Mouse (Mus musculus): ENCODE results near the gene Cmpk2.
"Not testable (repeated sequence)": the region's sequence is repeated elsewhere in the genome, so short reads cannot be mapped to it uniquely, and the experiment has no call there.

The Cmpk2 gene

GRCm38 (mm10) chr12:26469098-26470041 lies at the start of gene Cmpk2:
Cmpk2 (plus strand) TSS chr12:26469204.
- DNase-seq (ENCODE audit: low spot score) = peak; percentile 64

- DNase-seq (ENCODE audit: low spot score) = no peak
Observed at GRCm38 (mm10) chr12:26424841-26425240, 44.2 kb upstream of the Cmpk2 start.

- DNase-seq (ENCODE audit: low spot score) = not testable (repeated sequence)
Observed at GRCm38 (mm10) chr12:26428771-26429170, 40.2 kb upstream of the Cmpk2 start.

- no peak for DNase-seq (ENCODE audit: low spot score)
Observed at GRCm38 (mm10) chr12:26436334-26436733, 32.7 kb upstream of the Cmpk2 start.

- no peak for DNase-seq (ENCODE audit: low spot score)
Observed at GRCm38 (mm10) chr12:26437950-26438349, 31.1 kb upstream of the Cmpk2 start.

- DNase-seq (ENCODE audit: low spot score) = no peak
Observed at GRCm38 (mm10) chr12:26439366-26439765, 29.6 kb upstream of the Cmpk2 start.

- peak; percentile 35 for DNase-seq (ENCODE audit: low spot score)
Observed at GRCm38 (mm10) chr12:26444054-26444453, 24.9 kb upstream of the Cmpk2 start.

GRCm38 (mm10) chr12:26444511-26444910 lies 24.5 kb upstream of the Cmpk2 start:
- no peak for DNase-seq (ENCODE audit: low spot score)

- no peak for DNase-seq (ENCODE audit: low spot score)
Observed at GRCm38 (mm10) chr12:26446377-26447045, 22.5 kb upstream of the Cmpk2 start.

GRCm38 (mm10) chr12:26449483-26449882 lies 19.5 kb upstream of the Cmpk2 start:
- no peak for DNase-seq (ENCODE audit: low spot score)

GRCm38 (mm10) chr12:26451150-26451549 lies 17.9 kb upstream of the Cmpk2 start:
- DNase-seq (ENCODE audit: low spot score) = no peak

- no peak for DNase-seq (ENCODE audit: low spot score)
Observed at GRCm38 (mm10) chr12:26452951-26453350, 16.1 kb upstream of the Cmpk2 start.

GRCm38 (mm10) chr12:26454682-26455081 lies 14.3 kb upstream of the Cmpk2 start:
- no peak for DNase-seq (ENCODE audit: low spot score)

- DNase-seq (ENCODE audit: low spot score) = no peak
Observed at GRCm38 (mm10) chr12:26456028-26456698, 12.8 kb upstream of the Cmpk2 start, which contains the start of gene Rsad2. Rsad2 (minus strand) TSS chr12:26456452.

GRCm38 (mm10) chr12:26460091-26460490 lies 8.9 kb upstream of the Cmpk2 start:
- DNase-seq (ENCODE audit: low spot score) = no peak

- no peak for DNase-seq (ENCODE audit: low spot score)
Observed at GRCm38 (mm10) chr12:26465600-26465999, 3.4 kb upstream of the Cmpk2 start.

GRCm38 (mm10) chr12:26470042-26470409 lies 1.0 kb downstream of the Cmpk2 start:
- no peak for DNase-seq (ENCODE audit: low spot score)

- no peak for DNase-seq (ENCODE audit: low spot score)
Observed at GRCm38 (mm10) chr12:26471376-26471775, 2.4 kb downstream of the Cmpk2 start.

- no peak for DNase-seq (ENCODE audit: low spot score)
Observed at GRCm38 (mm10) chr12:26472770-26473481, 3.9 kb downstream of the Cmpk2 start.

- no peak for DNase-seq (ENCODE audit: low spot score)
Observed at GRCm38 (mm10) chr12:26473746-26474145, 4.7 kb downstream of the Cmpk2 start.

- DNase-seq (ENCODE audit: low spot score) = no peak
Observed at GRCm38 (mm10) chr12:26477198-26477597, 8.2 kb downstream of the Cmpk2 start.
